Mouse (Mus musculus): ENCODE data around the gene Mov10l1.

Gene Mov10l1

GRCm38 (mm10) chr15:89016722-89017121 is 34.0 kb downstream of the Mov10l1 start:
- DNase-seq (ENCODE audit: low spot score) = no peak

GRCm38 (mm10) chr15:89020085-89020484 is 37.4 kb downstream of the Mov10l1 start:
- DNase-seq (ENCODE audit: low spot score) = no peak

- no peak for DNase-seq (ENCODE audit: low spot score)
Observed at GRCm38 (mm10) chr15:89020492-89020891, 37.8 kb downstream of the Mov10l1 start.

- DNase-seq (ENCODE audit: low spot score) = no peak
Observed at GRCm38 (mm10) chr15:89044381-89044780, 61.7 kb downstream of the Mov10l1 start.

GRCm38 (mm10) chr15:89046356-89046755 is 63.6 kb downstream of the Mov10l1 start:
- no peak for DNase-seq (ENCODE audit: low spot score)

GRCm38 (mm10) chr15:89054666-89055065 is 72.0 kb downstream of the Mov10l1 start:
- DNase-seq (ENCODE audit: low spot score) = no peak

GRCm38 (mm10) chr15:89058736-89059135 is 76.0 kb downstream of the Mov10l1 start:
- DNase-seq (ENCODE audit: low spot score) = no peak

- DNase-seq (ENCODE audit: low spot score) = peak; percentile 3
Observed at GRCm38 (mm10) chr15:89059161-89059931, 76.6 kb downstream of the Mov10l1 start, which contains the start of gene Panx2. TSS of gene Panx2 (plus strand) at chr15:89059734.

GRCm38 (mm10) chr15:89060032-89060681 is 77.4 kb downstream of the Mov10l1 start:
- peak; percentile 16 for DNase-seq (ENCODE audit: low spot score)

GRCm38 (mm10) chr15:89060811-89061460 is 78.2 kb downstream of the Mov10l1 start:
- peak; percentile 1 for DNase-seq (ENCODE audit: low spot score)

- no peak for DNase-seq (ENCODE audit: low spot score)
Observed at GRCm38 (mm10) chr15:89061761-89062517, 79.2 kb downstream of the Mov10l1 start.

GRCm38 (mm10) chr15:89062518-89062910 is 79.8 kb downstream of the Mov10l1 start:
- no peak for DNase-seq (ENCODE audit: low spot score)

GRCm38 (mm10) chr15:89063001-89063400 is 80.3 kb downstream of the Mov10l1 start:
- DNase-seq (ENCODE audit: low spot score) = no peak

GRCm38 (mm10) chr15:89063536-89063935 is 80.8 kb downstream of the Mov10l1 start:
- DNase-seq (ENCODE audit: low spot score) = no peak

- DNase-seq (ENCODE audit: low spot score) = no peak
Observed at GRCm38 (mm10) chr15:89064891-89065290, 82.2 kb downstream of the Mov10l1 start.

GRCm38 (mm10) chr15:89067609-89068008 is 84.9 kb downstream of the Mov10l1 start:
- no peak for DNase-seq (ENCODE audit: low spot score)

GRCm38 (mm10) chr15:89068226-89068625 is 85.5 kb downstream of the Mov10l1 start:
- DNase-seq (ENCODE audit: low spot score) = no peak

- DNase-seq (ENCODE audit: low spot score) = no peak
Observed at GRCm38 (mm10) chr15:89069336-89069840, 86.7 kb downstream of the Mov10l1 start.

GRCm38 (mm10) chr15:89070606-89071005 is 87.9 kb downstream of the Mov10l1 start:
- no peak for DNase-seq (ENCODE audit: low spot score)

- DNase-seq (ENCODE audit: low spot score) = no peak
Observed at GRCm38 (mm10) chr15:89073993-89074603, 91.4 kb downstream of the Mov10l1 start.

Data from urinary bladder, postnatal 14 days (tissue).